Mouse (Mus musculus): ENCODE measurements around the gene Taok3.

The Taok3 gene

DNA sequence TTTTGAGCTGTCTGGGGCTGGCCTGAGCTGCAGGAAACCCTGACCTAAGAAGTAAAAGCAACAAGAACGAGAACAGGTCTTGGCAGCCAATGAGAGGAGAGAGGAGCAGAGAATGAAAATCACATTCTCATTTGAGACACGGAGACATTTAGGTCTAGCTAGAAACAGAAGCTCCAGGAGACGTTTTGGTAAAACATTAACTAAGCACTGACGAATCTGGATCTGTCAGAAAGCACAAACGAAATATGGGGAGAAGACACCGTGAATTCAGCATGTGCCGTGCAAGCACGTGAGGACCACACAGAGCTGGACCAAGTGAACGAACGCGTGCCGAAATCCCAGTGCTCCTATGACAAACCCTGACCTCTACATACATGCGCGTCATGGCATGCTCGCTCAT is 138.3 kb downstream of the Taok3 start:
- DNase-seq (ENCODE audit: low read depth, low spot score), result no peak

- no peak for DNase-seq (ENCODE audit: low read depth, low spot score)
These were observed 143.6 kb downstream of the Taok3 start for GRCm38 (mm10) chr5:117263566-117263965.

DNA sequence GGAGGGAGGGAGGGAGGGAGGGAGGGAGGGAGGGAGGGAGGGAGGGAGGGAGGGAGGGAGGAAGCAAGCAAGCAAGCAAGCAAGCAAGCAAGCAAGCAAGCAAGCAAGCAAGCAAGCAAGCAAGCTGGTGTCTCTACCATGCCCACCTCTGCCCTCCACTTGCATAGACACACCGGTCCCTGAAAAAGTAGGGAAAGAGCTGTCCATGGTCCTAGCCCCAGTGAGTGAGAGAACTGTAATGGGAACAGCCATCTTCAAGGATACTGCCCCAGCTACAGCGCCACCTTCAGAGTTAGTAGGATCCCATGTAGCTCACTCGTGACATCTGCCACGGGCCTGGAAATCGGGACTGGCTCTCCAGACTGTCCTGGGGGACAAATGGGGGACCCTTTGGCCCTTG is 144.8 kb downstream of the Taok3 start:
- DNase-seq (ENCODE audit: low read depth, low spot score), result no peak

GRCm38 (mm10) chr5:117267913-117268312 is 148.0 kb downstream of the Taok3 start:
- no peak for DNase-seq (ENCODE audit: low read depth, low spot score)

GRCm38 (mm10) chr5:117268749-117269148 is 148.8 kb downstream of the Taok3 start:
- DNase-seq (ENCODE audit: low read depth, low spot score), result no peak

DNA sequence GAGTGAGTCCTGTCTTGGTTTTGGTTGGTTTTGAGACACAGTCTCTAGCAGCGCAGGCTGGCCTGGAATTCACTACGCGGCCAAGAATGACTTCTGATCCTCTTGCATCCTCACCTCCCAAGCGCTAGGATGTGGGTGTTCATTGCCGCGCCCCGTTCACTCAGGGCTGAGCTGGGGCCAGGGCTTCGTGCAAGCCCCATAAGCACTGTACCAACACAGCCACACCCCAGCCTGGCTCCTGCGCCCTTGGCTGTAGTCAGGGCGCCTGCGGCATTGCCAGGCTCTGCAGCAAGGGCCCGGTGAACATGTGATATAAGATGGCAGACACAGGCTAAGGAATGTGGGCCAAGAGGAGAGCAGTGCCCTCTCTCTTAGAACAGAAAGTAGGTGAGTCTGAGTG is 149.5 kb downstream of the Taok3 start:
- no peak for DNase-seq (ENCODE audit: low read depth, low spot score)

DNA sequence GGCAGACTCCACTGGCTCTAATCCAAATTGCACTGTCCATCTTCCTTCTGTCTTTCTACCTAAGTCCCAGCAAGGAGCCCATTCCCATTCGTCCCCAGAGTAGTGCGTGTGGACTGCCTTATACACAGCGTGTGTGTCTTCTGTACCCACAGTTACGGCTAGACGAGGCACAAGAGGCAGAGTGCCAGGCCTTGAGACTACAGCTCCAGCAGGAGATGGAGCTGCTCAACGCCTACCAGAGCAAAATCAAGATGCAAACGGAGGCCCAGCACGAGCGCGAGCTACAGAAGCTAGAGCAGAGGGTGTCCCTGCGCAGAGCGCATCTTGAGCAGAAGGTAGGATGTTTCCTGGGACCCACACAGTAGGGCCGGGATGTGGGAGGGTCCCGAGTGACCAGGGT is 152.0 kb downstream of the Taok3 start:
- DNase-seq (ENCODE audit: low read depth, low spot score), result no peak

DNA sequence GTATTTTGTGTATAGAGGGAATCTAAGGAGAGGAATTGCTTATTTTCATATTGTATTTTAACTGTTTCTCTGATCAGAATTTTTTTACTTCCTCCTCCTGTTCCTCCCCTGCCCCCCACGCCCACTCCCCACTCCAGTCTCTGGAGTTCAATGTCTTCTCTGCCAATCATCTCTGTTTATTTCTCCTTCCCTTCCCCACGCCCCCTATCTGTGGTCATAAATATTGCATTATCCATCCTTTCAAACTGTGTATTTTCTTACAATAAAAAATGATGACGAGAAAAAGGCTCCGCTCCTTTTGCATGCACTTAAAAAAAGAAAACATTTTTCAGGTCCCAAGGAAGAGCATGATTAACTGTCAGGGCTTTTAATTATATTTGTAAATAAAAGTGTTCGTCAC is 154.9 kb downstream of the Taok3 start:
- DNase-seq (ENCODE audit: low read depth, low spot score), result peak; percentile 33

- DNase-seq (ENCODE audit: low read depth, low spot score), result peak; percentile 19
These were observed 157.9 kb downstream of the Taok3 start for GRCm38 (mm10) chr5:117277784-117278183.

DNA sequence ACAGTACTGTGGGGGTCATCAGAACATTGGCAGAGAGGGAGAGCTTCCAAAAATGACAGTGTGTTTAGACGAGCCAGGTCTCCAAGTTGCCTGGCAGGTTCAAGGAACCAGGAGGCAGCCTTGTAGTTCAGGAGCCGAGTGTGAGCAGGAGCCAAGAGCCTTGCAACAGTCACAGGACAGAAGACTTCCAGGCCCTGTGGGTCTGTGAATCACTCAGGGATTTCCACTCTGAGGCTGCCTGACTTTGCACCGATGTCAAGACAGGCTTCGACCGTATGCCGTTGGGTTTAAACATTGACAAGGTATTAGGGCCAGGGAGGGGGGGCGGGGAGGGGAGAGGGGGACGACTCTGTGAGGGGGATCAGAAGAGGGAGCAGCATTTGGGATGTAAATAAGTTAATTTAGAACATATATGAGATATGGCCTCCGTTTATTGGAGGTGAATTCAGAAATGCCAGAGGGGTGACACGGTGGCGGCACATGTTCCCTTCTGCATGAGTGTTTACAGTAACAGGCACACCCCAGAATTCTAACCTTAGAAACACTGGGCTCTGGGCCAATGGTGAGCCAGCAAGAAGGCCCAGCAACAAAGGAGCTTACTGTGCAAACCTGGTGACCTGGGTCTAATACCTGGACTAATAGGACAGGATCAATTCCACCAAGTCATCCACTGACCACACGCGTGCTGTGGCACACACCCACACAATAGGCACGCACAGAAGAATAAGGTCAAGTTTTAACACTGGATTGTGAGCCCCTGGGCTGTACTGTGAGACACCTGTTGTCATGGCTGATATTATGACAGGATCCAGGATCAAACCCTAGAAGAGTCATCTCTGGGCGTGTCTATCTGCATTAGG is 159.1 kb downstream of the Taok3 start:
- DNase-seq (ENCODE audit: low read depth, low spot score), result no peak

GRCm38 (mm10) chr5:117279669-117280050 is 159.7 kb downstream of the Taok3 start:
- no peak for DNase-seq (ENCODE audit: low read depth, low spot score)

DNA sequence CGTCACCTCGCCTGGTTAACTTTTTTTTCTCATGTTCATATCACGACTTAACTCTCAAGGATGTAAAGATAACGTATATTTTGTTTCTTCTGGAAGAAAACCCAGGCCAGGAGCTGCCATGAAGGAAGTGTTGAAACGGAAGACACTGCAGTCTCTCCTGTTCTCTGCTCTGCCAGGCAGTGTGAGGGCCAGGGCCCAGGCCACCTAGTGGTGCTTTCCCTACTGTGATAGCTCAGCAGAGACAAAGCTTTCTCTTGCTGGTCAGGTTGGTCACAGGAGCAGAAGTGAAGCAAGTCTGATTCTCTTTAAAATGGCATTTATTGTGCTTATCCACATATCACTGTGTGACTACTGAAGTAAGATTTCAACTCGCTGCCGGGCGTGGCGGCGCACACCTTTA is 161.6 kb downstream of the Taok3 start:
- DNase-seq (ENCODE audit: low read depth, low spot score), result no peak

DNA sequence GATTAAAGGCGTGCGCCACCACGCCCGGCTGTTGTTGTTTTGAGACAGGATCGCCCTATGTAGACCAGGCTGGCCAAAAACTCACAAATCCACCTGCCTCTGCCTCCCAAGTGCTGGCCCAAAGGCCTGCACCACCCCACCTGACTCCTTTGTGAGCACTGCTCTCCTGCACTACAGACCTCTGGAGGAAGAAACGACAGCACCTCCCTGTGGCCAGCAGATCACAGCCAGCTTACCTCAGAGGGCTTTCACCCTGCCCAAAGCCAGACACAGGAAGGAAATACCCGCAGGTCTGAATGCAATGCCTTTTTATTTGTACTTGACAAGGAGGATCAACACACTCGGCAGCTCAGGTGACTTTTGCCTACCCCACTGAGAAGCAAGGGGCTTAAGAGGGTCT is 162.4 kb downstream of the Taok3 start:
- DNase-seq (ENCODE audit: low read depth, low spot score), result no peak

GRCm38 (mm10) chr5:117284029-117284428 is 164.1 kb downstream of the Taok3 start:
- DNase-seq (ENCODE audit: low read depth, low spot score), result no peak

- DNase-seq (ENCODE audit: low read depth, low spot score), result no peak
These were observed 164.8 kb downstream of the Taok3 start for GRCm38 (mm10) chr5:117284682-117285081.

- no peak for DNase-seq (ENCODE audit: low read depth, low spot score)
These were observed 165.3 kb downstream of the Taok3 start for GRCm38 (mm10) chr5:117285266-117285665.

DNA sequence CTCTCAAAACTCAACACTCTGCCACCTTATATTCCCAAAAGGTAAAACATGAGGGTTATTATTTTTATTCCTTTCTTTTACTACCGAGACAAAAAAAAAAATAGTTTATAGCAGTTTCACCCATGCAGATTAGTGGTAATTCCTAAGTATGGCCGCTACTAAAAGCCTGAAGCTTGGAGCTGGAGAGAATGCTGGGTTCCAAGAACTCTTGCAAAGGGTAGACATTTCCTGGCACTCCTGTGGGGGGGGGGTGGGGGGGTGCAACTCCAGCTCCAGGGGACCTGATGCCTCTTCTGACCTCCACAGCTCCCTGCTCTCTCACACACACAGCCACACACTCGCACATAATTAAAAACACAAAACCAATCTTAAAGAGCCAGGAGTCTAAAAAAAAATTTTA is 166.4 kb downstream of the Taok3 start:
- no peak for DNase-seq (ENCODE audit: low read depth, low spot score)

DNA sequence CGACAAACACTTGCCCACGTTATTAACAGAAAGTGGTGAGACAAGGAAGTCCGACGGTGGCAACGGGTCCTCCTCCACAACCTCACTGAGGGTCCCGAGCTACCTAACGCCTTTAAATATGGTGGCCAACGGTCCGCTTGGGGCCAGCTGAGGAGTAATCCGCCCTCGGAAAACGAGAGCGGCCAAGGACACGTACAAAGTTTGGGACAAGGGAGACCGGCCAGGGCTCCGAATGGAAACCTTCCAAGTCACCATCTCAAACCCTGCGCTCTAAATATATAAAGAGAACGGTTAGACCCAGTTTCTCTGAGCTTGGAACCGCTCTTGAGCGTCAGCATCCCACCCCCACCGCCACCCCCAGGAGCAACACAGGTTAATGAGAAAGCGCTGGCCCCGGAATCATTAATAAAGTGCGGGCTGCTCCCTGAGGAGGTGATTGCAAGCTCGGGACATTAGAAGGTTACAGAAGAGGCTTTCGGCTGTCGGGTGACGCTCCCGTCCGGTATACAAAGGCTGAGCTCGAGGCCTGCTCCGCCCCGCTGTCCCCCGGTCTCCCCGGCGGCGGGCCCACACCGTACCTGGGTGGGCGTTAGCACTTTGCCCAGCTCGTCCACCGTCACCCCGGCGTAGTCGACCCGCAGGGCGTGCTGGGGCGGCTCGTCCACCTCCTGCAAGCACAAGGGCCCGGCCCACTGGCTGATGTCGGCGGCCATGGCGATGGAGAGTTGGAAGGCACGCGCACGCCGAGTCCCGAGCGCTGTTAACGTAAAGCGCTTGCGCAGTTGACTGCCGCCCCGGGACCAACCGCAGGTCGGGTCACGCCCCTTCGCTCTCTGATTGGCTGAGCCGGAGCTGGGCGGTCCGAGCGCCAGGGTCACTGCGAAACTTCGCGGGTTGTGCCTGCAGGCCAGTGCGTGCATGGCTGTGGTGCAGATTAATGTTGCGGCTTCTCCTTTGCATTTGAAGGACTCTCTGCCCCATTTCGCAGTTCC is 167.2 kb downstream of the Taok3 start, which contains the start of gene Pebp1:
Gene Pebp1 (minus strand): TSS at position 795 of the 992 bp plus-strand sequence.
- peak; percentile 96 for DNase-seq (ENCODE audit: low read depth, low spot score)

- no peak for DNase-seq (ENCODE audit: low read depth, low spot score)
These were observed 169.7 kb downstream of the Taok3 start for GRCm38 (mm10) chr5:117289646-117290045.

DNA sequence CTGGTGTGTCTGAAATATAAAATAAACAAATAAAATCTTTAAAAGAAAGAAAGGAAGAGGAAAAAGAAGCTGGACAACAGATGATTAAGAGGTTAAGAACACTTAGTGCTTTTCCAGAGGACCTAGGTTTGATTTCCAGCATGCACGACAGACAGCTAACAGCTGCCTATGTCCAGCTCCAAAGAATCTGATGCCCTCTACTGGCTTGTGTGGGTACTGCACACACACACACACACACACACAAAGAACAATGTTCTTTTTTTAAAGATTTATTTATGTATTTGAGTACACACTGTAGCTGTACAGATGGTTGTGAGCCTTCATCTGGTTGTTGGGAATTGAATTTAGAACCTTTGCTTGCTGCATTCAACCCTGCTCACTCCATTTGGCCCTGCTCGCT is 170.2 kb downstream of the Taok3 start:
- peak; percentile 40 for DNase-seq (ENCODE audit: low read depth, low spot score)

DNA sequence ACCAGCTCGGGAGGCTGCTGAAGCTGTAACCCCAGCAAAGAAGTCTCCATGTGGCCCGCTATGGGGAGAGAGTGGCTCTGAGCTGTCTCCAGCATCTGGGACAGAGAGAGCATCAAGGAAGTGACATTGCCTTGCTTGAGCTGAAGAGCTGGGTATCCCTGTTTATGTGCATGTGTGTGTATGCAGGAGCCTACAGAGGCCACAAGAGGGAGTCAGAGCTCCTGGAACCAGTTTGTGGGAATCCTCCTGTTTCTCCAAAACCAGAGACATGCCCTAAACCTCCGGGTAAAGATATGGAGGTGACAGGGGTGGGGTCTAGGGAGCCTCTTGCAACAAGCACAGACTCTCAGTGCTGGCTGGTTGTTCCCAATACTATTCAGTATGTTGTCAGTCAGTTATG is 171.4 kb downstream of the Taok3 start:
- no peak for DNase-seq (ENCODE audit: low read depth, low spot score)

- no peak for DNase-seq (ENCODE audit: low read depth, low spot score)
These were observed 172.6 kb downstream of the Taok3 start for GRCm38 (mm10) chr5:117292547-117292946.

Data from CD4-positive, CD25-positive, alpha-beta regulatory T cell, adult 2 months (primary cell).